Mouse (Mus musculus) thymus, postnatal 4 days (tissue): Measurements from ENCODE around the gene Luc7l.

Experiments
- DNase-seq: peaks from one replicate; pipeline ENCODE4 v3.0.0; 2021

The Luc7l gene

GRCm38 (mm10) chr17:26252539-26253251, at the start of gene Luc7l:
TSS of gene Luc7l (plus strand) at chr17:26252896.
- DNase-seq, result peak; percentile 91

- DNase-seq, result peak; percentile 53
These were observed 49.3 kb upstream of the Luc7l start for GRCm38 (mm10) chr17:26203321-26203811.

DNA sequence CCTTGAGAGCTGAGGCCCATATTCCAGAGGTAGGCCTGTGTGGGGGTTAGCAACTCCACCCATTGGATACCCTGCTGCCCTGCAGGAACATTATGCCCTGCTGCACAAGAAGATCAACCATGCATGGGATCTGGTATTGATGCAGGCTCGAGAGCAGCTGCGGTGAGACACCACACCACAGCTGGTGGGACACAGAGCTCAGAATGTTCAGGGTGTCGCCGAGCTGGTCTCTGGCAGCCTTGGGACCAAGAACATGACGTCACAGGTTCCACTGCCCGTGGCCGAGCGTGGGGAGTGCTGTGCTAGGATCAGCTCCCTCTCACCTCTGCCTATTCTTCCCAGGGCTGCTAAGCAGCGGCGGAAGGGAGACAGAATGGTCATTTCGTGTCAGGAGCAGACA, 47.9 kb upstream of the Luc7l start:
- no peak for DNase-seq

GRCm38 (mm10) chr17:26206392-26206791, 46.3 kb upstream of the Luc7l start:
- DNase-seq, result no peak

GRCm38 (mm10) chr17:26207686-26208085, 45.0 kb upstream of the Luc7l start, which contains the start of gene Arhgdig:
TSS of gene Arhgdig (minus strand) at chr17:26207786.
- no peak for DNase-seq

GRCm38 (mm10) chr17:26212241-26212640, 40.5 kb upstream of the Luc7l start:
- DNase-seq, result no peak

GRCm38 (mm10) chr17:26212681-26213080, 40.0 kb upstream of the Luc7l start:
- DNase-seq, result no peak

GRCm38 (mm10) chr17:26221508-26221907, 31.2 kb upstream of the Luc7l start:
- no peak for DNase-seq

GRCm38 (mm10) chr17:26225150-26225549, 27.5 kb upstream of the Luc7l start:
- no peak for DNase-seq

GRCm38 (mm10) chr17:26229776-26230175, 22.9 kb upstream of the Luc7l start:
- no peak for DNase-seq

GRCm38 (mm10) chr17:26231156-26231555, 21.5 kb upstream of the Luc7l start:
- DNase-seq, result no peak

- DNase-seq, result peak; percentile 61
These were observed 19.8 kb upstream of the Luc7l start for GRCm38 (mm10) chr17:26232863-26233262.

GRCm38 (mm10) chr17:26234386-26234785, 18.3 kb upstream of the Luc7l start:
- no peak for DNase-seq

DNA sequence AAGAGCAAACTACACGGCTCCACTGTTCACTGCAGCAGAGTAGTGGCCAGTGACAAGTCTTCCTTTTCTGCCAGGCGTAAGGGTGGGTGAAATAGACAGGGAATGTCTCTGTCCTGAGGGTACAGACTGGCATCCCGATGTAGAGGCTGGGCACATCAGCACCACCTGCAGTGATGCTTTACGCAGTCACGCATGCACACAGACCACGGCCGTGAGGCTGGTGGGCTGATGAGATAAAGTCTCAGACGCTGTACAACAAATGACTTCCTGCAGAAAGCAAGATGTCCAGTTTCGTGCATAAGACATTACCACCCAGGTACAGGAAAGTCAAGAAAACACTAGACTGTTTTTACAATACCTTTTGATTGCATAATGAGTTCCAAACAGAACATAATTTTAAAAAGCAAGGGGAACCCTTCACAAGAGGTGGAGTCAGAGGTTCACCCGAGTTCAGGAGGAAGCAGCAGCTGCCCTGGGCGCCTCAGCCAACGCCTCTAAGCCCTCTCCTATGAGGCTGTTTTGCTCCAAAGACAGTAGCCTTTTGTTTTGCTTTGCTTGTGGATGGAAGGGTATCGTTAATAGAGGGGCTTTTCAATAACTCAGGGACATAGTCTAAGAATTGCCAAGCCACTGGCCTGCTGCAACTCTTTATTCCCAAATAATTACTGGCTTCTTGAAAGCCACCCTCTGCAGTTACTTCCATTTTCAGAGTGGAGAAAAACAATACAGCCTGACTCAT, 17.4 kb upstream of the Luc7l start:
- DNase-seq, result no peak

DNA sequence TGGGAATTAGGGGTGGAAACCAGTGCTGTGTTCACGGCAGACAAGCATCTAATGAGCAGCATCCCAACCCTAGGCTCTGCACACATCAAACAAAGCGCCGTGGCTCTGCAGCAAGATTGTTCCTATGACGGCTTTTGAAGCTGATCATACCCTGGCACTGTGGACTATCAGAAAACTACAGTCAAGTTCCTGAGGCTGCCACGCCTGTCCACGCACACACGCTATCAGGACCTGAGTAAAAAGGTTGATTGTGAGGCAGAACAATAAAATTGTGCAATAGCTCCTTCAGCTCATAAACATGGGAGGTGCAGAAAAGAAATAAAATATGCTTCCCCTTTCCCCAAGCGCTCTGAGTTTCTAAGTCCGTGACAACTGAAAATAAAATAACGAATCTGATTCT, 15.0 kb upstream of the Luc7l start:
- no peak for DNase-seq

DNA sequence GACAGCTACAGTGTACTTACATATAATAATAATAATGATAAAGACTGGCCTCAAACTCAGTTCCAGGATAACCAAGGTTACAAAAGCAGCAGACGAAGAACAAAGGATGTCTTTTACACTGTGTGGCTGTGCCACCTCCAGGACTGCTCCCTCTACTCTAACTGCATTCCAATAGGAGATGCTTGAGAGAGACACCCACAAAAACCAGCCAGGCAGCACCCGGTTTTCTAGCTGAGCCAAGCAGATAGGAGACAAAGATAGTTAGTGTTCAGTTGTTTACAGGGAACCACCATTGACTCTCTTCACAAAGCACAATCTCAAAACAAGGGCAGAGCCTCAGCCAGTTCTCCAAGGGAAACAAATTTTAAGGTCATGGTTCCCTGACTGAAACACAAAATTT, 13.1 kb upstream of the Luc7l start:
- no peak for DNase-seq

DNA sequence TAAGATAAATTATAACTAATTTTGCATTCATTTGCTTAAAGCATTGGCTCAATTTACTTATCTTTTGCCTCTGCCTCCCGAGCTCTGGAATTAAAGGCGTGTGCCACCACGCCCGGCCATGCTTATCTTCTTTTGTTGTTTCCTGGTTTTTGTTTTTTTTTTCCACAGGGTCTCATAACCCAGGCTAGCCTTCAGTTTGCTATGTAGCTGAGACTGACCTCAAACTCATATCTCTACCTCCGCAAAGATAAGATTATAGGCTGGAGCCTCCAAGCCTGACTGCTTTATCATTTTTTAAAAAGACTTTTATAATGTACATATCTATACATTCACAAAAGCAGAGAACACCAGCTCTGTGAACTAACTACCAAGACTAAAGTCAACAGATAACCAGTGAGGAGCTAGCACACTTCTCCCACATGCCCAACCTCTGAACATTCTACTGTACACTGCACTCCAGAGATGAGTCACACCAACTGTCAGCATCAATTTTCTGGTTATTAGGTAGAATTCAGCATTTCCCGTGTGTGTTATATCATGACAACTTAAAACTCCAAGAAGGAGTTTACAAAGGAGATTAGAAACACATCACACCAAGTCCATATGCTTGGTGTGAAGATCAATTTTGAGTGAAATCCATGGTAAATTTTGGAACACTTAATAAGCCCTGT, 12.4 kb upstream of the Luc7l start:
- DNase-seq, result no peak

GRCm38 (mm10) chr17:26240990-26241389, 11.7 kb upstream of the Luc7l start:
- DNase-seq, result no peak

DNA sequence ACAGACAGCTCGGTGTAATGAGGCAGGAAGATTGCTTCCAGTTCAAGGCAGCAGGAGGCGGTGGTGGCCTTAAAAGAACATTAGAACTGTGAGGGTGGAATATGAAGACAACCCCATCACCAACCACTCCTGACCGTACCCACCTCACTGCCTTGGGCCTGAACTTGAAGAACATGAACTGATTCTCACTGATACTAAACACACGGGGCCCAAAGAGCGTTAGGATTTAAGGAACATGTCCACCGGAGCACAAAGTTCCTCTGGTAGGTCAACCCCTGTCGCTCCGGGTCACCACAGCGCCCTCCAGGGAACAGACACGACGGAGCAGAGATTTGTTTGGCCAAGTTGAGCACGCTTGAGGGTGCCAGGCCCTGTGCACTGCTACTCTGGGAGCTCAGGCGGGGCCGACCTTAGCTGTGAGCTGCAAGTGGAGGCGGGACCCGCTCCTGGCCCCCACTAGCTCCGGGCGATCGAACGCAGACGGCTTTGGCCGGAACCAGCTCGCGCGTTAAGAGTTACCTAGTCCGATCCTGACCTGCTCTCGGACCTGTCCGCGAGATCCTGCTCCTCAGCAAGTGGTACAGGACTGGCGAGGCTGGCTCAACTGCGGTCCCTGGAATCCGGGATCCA, 9.1 kb upstream of the Luc7l start:
- peak; percentile 73 for DNase-seq

DNA sequence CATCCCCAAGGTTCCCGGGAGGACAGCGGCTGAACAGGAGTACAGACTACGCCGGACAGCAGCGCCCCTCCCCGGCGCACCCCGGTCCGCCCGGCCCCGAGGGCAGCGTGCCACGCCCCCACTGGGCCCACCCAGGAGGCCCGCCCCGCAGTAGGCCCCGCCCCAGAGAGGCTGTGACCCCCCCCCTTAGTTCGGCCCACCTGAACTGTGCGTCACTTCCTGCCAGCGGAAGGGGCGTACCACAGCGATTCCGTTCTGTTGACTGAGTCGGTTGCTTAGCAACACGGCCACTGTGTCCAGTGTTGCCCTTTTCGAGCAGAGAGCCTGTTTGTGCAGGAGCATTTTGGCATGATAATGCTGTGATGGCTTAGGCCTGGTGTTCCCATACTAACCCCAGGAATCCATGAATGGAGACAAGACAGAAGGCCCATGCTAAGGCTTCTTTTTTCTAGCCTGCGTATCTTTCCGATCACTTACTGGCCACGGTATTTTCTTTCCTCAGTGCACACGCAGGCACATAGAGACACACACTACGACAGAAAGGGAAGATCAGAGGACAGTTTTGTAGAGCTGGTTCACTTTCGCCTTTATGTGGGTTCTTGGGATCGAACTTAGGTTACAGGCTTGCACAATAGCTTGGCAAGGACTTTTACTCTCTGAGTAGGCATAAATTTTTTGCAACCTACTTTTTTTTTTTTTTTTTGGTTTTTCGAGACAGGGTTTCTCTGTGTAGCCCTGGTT, 8.4 kb upstream of the Luc7l start, which contains the start of gene Fam234a:
Gene Fam234a, minus strand, starts transcription at position 142 of the 741 bp plus-strand sequence.
- peak; percentile 94 for DNase-seq

- no peak for DNase-seq
These were observed 684 bp upstream of the Luc7l start for GRCm38 (mm10) chr17:26251886-26252538.

DNA sequence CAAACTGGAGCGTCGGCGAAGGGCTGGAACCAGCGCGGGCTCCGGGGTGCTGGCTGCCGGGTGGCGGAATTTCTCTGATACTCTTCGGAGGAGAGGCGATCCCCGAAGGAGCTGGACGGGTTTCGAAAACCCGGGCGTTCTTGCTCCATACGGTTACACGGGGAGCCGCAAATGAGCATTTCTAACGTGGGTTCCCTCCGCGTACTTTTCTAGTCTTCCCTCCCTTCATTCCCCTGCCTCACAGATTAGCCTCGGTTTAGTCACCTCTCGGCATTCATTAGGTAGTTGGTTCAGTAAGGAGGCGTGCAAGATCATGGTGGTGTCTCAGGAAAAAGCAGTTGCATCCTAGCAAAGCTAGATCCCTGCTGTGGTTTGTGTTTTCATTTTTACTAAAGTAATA, 703 bp downstream of the Luc7l start:
- no peak for DNase-seq
